In the genomic region with DNA sequence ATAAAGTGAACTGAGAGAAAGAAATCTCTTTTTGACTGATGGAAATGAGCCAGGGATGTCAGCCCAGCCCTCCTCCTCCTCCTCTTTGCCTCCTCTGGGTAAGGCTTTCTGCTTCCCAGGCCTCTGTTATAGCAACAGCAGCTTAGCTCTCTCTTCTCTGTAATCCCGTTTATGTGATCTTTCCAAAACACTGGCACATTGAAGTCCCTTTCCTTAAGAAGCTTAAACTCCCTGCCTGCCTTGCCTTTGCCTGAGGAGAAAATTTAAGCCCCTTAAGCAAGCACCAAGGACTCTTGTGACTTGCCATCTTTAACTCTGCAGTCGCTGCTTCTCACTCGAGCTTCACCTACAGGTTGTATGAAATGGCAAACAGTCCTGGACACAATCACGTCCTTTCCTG, we compare ENCODE assay signal across 16 mouse cellular contexts.
"Had no signal": no experiment of that assay in that cellular context is flagged by ENCODE, and none has a peak within 500 bp of the region (broad histone marks: within the 10 kb centered on the region; RNA-seq: fewer than 3 reads in every experiment).

No protein-coding gene starts in this region.

- DNase-seq: kidney, adult 2 months; kidney, postnatal 25 days; layer of hippocampus, adult 9-11 months; layer of hippocampus, postnatal 36 days; liver, embryonic 13.5 days; lung, adult 2 months; lung, postnatal 14 days; lung, postnatal 4 days; thymus, adult 18-20 months; thymus, postnatal 36 days had no signal

- H3K27ac ChIP-seq: kidney, postnatal 0 days; layer of hippocampus, adult 2 months; left cerebral cortex, adult 2 months; liver, embryonic 13.5 days; neural tube, embryonic 12.5 days; neural tube, embryonic 15.5 days had no signal

- H3K4me3 ChIP-seq: layer of hippocampus, adult 2 months; left cerebral cortex, adult 2 months; liver, embryonic 13.5 days; neural tube, embryonic 12.5 days; neural tube, embryonic 15.5 days had no signal

- H3K4me2 ChIP-seq: liver, embryonic 13.5 days; neural tube, embryonic 12.5 days; neural tube, embryonic 15.5 days had no signal

- H3K4me1 ChIP-seq: liver, embryonic 13.5 days; neural tube, embryonic 12.5 days; neural tube, embryonic 15.5 days had no signal

- H3K9me3 ChIP-seq: liver, embryonic 13.5 days; neural tube, embryonic 12.5 days; neural tube, embryonic 15.5 days had no signal

- H3K36me3 ChIP-seq: liver, embryonic 13.5 days; neural tube, embryonic 12.5 days; neural tube, embryonic 15.5 days had no signal

- H3K27me3 ChIP-seq: liver, embryonic 13.5 days; neural tube, embryonic 12.5 days; neural tube, embryonic 15.5 days had no signal

- ATAC-seq: intestine, postnatal 0 days had no signal

- H3K9ac ChIP-seq: liver, embryonic 13.5 days; neural tube, embryonic 12.5 days; neural tube, embryonic 15.5 days had no signal
